In the genomic region with DNA sequence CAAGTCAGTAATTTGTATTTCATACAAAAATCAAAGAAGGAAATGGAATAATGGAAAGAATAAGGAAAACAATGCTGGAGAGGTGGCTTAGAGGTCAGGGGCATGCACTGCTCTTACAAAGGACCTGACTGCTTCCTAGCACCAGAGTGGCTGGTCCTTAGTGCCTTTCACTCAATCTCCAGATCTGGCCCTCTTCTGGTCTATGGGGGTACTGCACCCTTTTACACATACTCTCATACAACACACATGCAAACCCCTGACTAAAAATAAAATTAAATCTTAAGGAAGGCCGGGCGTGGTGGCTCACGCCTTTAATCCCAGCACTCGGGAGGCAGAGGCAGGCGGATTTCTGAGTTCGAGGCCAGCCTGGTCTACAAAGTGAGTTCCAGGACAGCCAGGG, we compare ENCODE assay signal across 9 mouse cellular contexts. TPM values are rescaled to one million over a fixed set of nuclear protein-coding genes. Genes with fewer than 3 reads are reported as not detected.
A peak's percentile ranks its signal among the peaks of the same experiment; 100 is the strongest.
DNase-seq lines count a peak whose midpoint lies in the region; ATAC-seq and TF ChIP-seq lines count a peak whose summit lies in the region.
"Had no signal": no experiment of that assay in that cellular context is flagged by ENCODE, and none has a peak within 500 bp of the region (broad histone marks: within the 10 kb centered on the region; RNA-seq: fewer than 3 reads in every experiment).

No protein-coding gene starts in this region.

- peak; percentile 29 for DNase-seq in kidney, postnatal 10 days
- no peak for DNase-seq in kidney, adult 8-10 months
- peak; percentile 16 for DNase-seq in thymus, adult 2 months
- no peak for DNase-seq in thymus, adult 18-20 months
- peak; percentile 51 for DNase-seq in thymus, postnatal 4 days
- no peak for DNase-seq in layer of hippocampus, adult 9-10 months (ENCODE audit: low spot score)

- no peak overlapping the region for H3K27ac ChIP-seq in thymus, adult 2 months (ENCODE audit: control insufficient read depth, insufficient read depth, low read length)
- H3K27ac ChIP-seq in cortical plate, adult 2 months (ENCODE audit: insufficient read depth, low read length): no peak overlapping the region

- H3K27me3 ChIP-seq in thymus, adult 2 months (ENCODE audit: control insufficient read depth, insufficient read depth, low read length): no peaks in the 10 kb centered on the region

- TF ChIP-seq CTCF in thymus, adult 2 months (IDR thresholded peaks at IDR 0.05; ENCODE audit: borderline replicate concordance, control insufficient read depth, extremely low read depth, insufficient read depth, low read length, poor library complexity): no peak
- TF ChIP-seq CTCF in cortical plate, adult 2 months (IDR thresholded peaks at IDR 0.05; ENCODE audit: extremely low read depth, insufficient read depth, low read length): 0 out of 2 replicates have a peak, but pooled peaks have one; percentile 6

- 96% methylated on average over 6 of the region's 6 CpGs for WGBS in thymus, adult 2 months

- TF ChIP-seq POLR2A in thymus, adult 2 months (IDR thresholded peaks at IDR 0.05; ENCODE audit: control insufficient read depth, extremely low read depth, insufficient read depth, low read length, poor library complexity): no peak
- TF ChIP-seq POLR2A in cortical plate, adult 2 months (IDR thresholded peaks at IDR 0.05; ENCODE audit: extremely low read depth, insufficient read depth, low read length): no peak

- no peaks in the 10 kb centered on the region for H3K36me3 ChIP-seq in thymus, adult 2 months (ENCODE audit: control insufficient read depth, insufficient read depth, low read length)

- H3K4me3 ChIP-seq in thymus, adult 2 months (ENCODE audit: control insufficient read depth, insufficient read depth, low read length): no peak overlapping the region
- H3K4me3 ChIP-seq in cortical plate, adult 2 months (ENCODE audit: insufficient read depth, low read length): no peak overlapping the region

- no peaks in the 10 kb centered on the region for H3K4me1 ChIP-seq in thymus, adult 2 months (replicated peaks; ENCODE audit: control insufficient read depth, insufficient read depth, low read length)
- peaks cover 2% of the 10 kb centered on the region; the same call in 1 of the 2 replicates for H3K4me1 ChIP-seq in cortical plate, adult 2 months (ENCODE audit: control insufficient read depth, insufficient read depth, low read length)

- ATAC-seq in erythroid progenitor cell, adult 5-6 weeks (replicated peaks; ENCODE audit: low FRiP score, poor library complexity, severe bottlenecking): no peak
- ATAC-seq: midbrain, embryonic 16.5 days had no signal

RNA-seq across cellular contexts. Expression of a gene that starts 34.1 kb away (rescaled TPM):
- 24.6 and 30.4 TPM in 2 replicates for polyA plus RNA-seq in thymus, adult 2 months (2012; rRNA removed)
- 45.1 and 45.6 TPM in 2 replicates for polyA plus RNA-seq in cortical plate, adult 2 months (2012; rRNA removed)
- total RNA-seq in erythroid progenitor cell, adult 5-6 weeks (2015; ENCODE audit: low replicate concordance): 0.36 TPM in 1 of 2 replicates, not detected in the other
- 1.1 TPM in 1 of 2 replicates, not detected in the other for total RNA-seq in erythroid progenitor cell, adult 5-6 weeks (2017; ENCODE audit: low replicate concordance)

Comparison
In these comparisons a context has a peak if more than half of its experiments do, and no peak if none do; other contexts are left out.
1. DNase-seq: peak in kidney, postnatal 10 days (single experiment), thymus, adult 2 months (single experiment) and thymus, postnatal 4 days (single experiment); none in kidney, adult 8-10 months (0 of 2), thymus, adult 18-20 months (0 of 2) and layer of hippocampus, adult 9-10 months (single experiment).